Mouse (Mus musculus) liver, embryonic 14.5 days (tissue): ENCODE data around the gene Skil.

ENCODE experiments used
- CTCF ChIP-seq: IDR thresholded peaks from 2 replicates; pipeline ENCODE4 v1.5.1; 2016; ENCODE audit warnings: antibody characterized with exemption, low read depth, control low read depth
- EP300 ChIP-seq: IDR thresholded peaks from 2 replicates; pipeline ENCODE4 v1.6.1; 2016; ENCODE audit warnings: antibody characterized with exemption, low read depth

- TF ChIP-seq EP300 = no peak
- TF ChIP-seq CTCF = no peak
These were observed 11.9 kb upstream of the Skil start for GRCm38 (mm10) chr3:31082838-31083506.
